Mouse (Mus musculus): ENCODE results near the gene 4930518I15Rik. TPM values are rescaled to one million over a fixed set of nuclear protein-coding genes. Genes with fewer than 3 reads are reported as not detected.

The 4930518I15Rik gene
- polyA plus RNA-seq, 1 experiment from 2014 or later: 7.2 TPM

- Histone ChIP-seq H3K9ac (no peak overlapping the region), H3K4me3 (ENCODE audit: low read depth, low read length) (no peak overlapping the region), H3K4me1 (ENCODE audit: insufficient read depth) (no peaks in the 10 kb centered on the region), H3K27me3 (ENCODE audit: insufficient read depth, low read length) (no peaks in the 10 kb centered on the region), H3K36me3 (ENCODE audit: insufficient read depth) (no peaks in the 10 kb centered on the region), H3K9me3 (ENCODE audit: low read depth, low read length) (no peaks in the 10 kb centered on the region), H3K4me2 (no peak overlapping the region), H3K27ac (ENCODE audit: low read depth) (no peak overlapping the region)
- DNase-seq (no peak), ATAC-seq (ENCODE audit: insufficient read depth) (no peak)
- 46% methylated on average over 4 of the region's 4 CpGs for WGBS
- TF ChIP-seq CTCF (IDR thresholded peaks at IDR 0.05; ENCODE audit: low read depth): no peak
Observed at GRCm38 (mm10) chr2:156899184-156899583, 41.4 kb upstream of the 4930518I15Rik start.

- no peaks in the 10 kb centered on the region for H3K9me3 ChIP-seq (ENCODE audit: low read depth, low read length)
- no peak overlapping the region for H3K4me3 ChIP-seq (ENCODE audit: low read depth, low read length)
- H3K9ac ChIP-seq: no peak overlapping the region
- DNase-seq (no peak), ATAC-seq (ENCODE audit: insufficient read depth) (no peak)
- no peaks in the 10 kb centered on the region for H3K4me1 ChIP-seq (ENCODE audit: insufficient read depth)
- no peaks in the 10 kb centered on the region for H3K27me3 ChIP-seq (ENCODE audit: insufficient read depth, low read length)
- no peak overlapping the region for H3K4me2 ChIP-seq
- no peak for TF ChIP-seq CTCF (IDR thresholded peaks at IDR 0.05; ENCODE audit: low read depth)
- WGBS: 40% methylated on average over 4 of the region's 4 CpGs
- H3K36me3 ChIP-seq (ENCODE audit: insufficient read depth): no peaks in the 10 kb centered on the region
- H3K27ac ChIP-seq (ENCODE audit: low read depth): no peak overlapping the region
Observed at GRCm38 (mm10) chr2:156898374-156898773, 40.6 kb upstream of the 4930518I15Rik start.

- Histone ChIP-seq H3K4me1 (ENCODE audit: insufficient read depth) (no peaks in the 10 kb centered on the region), H3K27ac (ENCODE audit: low read depth) (no peak overlapping the region), H3K9ac (no peak overlapping the region), H3K4me3 (ENCODE audit: low read depth, low read length) (no peak overlapping the region), H3K9me3 (ENCODE audit: low read depth, low read length) (no peaks in the 10 kb centered on the region), H3K36me3 (ENCODE audit: insufficient read depth) (no peaks in the 10 kb centered on the region), H3K4me2 (no peak overlapping the region), H3K27me3 (ENCODE audit: insufficient read depth, low read length) (no peaks in the 10 kb centered on the region)
- 79% methylated on average over 9 of the region's 9 CpGs for WGBS
- no peak for DNase-seq
- no peak for ATAC-seq (ENCODE audit: insufficient read depth)
- TF ChIP-seq CTCF (IDR thresholded peaks at IDR 0.05; ENCODE audit: low read depth): no peak
Observed at GRCm38 (mm10) chr2:156897034-156897433, 39.3 kb upstream of the 4930518I15Rik start.

GRCm38 (mm10) chr2:156896384-156896914, 38.7 kb upstream of the 4930518I15Rik start:
- TF ChIP-seq CTCF (IDR thresholded peaks at IDR 0.05; ENCODE audit: low read depth): no peak
- 49% methylated on average over 9 of the region's 9 CpGs for WGBS
- Histone ChIP-seq H3K9ac (no peak overlapping the region), H3K27me3 (ENCODE audit: insufficient read depth, low read length) (no peaks in the 10 kb centered on the region), H3K27ac (ENCODE audit: low read depth) (no peak overlapping the region), H3K4me2 (no peak overlapping the region), H3K4me3 (ENCODE audit: low read depth, low read length) (no peak overlapping the region), H3K4me1 (ENCODE audit: insufficient read depth) (no peaks in the 10 kb centered on the region), H3K9me3 (ENCODE audit: low read depth, low read length) (no peaks in the 10 kb centered on the region), H3K36me3 (ENCODE audit: insufficient read depth) (no peaks in the 10 kb centered on the region)
- DNase-seq (peak; percentile 38), ATAC-seq (ENCODE audit: insufficient read depth) (no peak)

GRCm38 (mm10) chr2:156894496-156895265, 36.9 kb upstream of the 4930518I15Rik start:
- WGBS: 51% methylated on average over 15 of the region's 15 CpGs
- ATAC-seq (ENCODE audit: insufficient read depth) (no peak), DNase-seq (no peak)
- Histone ChIP-seq H3K9me3 (ENCODE audit: low read depth, low read length) (no peaks in the 10 kb centered on the region), H3K36me3 (ENCODE audit: insufficient read depth) (no peaks in the 10 kb centered on the region), H3K27me3 (ENCODE audit: insufficient read depth, low read length) (no peaks in the 10 kb centered on the region), H3K4me1 (ENCODE audit: insufficient read depth) (no peaks in the 10 kb centered on the region), H3K9ac (no peak overlapping the region), H3K4me3 (ENCODE audit: low read depth, low read length) (no peak overlapping the region), H3K4me2 (no peak overlapping the region), H3K27ac (ENCODE audit: low read depth) (no peak overlapping the region)
- no peak for TF ChIP-seq CTCF (IDR thresholded peaks at IDR 0.05; ENCODE audit: low read depth)

- H3K9ac ChIP-seq: no peak overlapping the region
- no peaks in the 10 kb centered on the region for H3K36me3 ChIP-seq (ENCODE audit: insufficient read depth)
- 66% methylated on average over 6 of the region's 6 CpGs for WGBS
- H3K9me3 ChIP-seq (ENCODE audit: low read depth, low read length): no peaks in the 10 kb centered on the region
- H3K27me3 ChIP-seq (ENCODE audit: insufficient read depth, low read length): no peaks in the 10 kb centered on the region
- H3K4me3 ChIP-seq (ENCODE audit: low read depth, low read length): no peak overlapping the region
- H3K4me1 ChIP-seq (ENCODE audit: insufficient read depth): no peaks in the 10 kb centered on the region
- ATAC-seq (ENCODE audit: insufficient read depth) (no peak), DNase-seq (no peak)
- TF ChIP-seq CTCF (IDR thresholded peaks at IDR 0.05; ENCODE audit: low read depth): no peak
- no peak overlapping the region for H3K27ac ChIP-seq (ENCODE audit: low read depth)
- no peak overlapping the region for H3K4me2 ChIP-seq
Observed at GRCm38 (mm10) chr2:156892821-156893220, 35.1 kb upstream of the 4930518I15Rik start.

GRCm38 (mm10) chr2:156892240-156892639, 34.5 kb upstream of the 4930518I15Rik start:
- Histone ChIP-seq H3K4me3 (ENCODE audit: low read depth, low read length) (no peak overlapping the region), H3K9ac (no peak overlapping the region), H3K27me3 (ENCODE audit: insufficient read depth, low read length) (no peaks in the 10 kb centered on the region), H3K4me1 (ENCODE audit: insufficient read depth) (no peaks in the 10 kb centered on the region), H3K27ac (ENCODE audit: low read depth) (no peak overlapping the region), H3K9me3 (ENCODE audit: low read depth, low read length) (no peaks in the 10 kb centered on the region), H3K36me3 (ENCODE audit: insufficient read depth) (no peaks in the 10 kb centered on the region), H3K4me2 (no peak overlapping the region)
- ATAC-seq (ENCODE audit: insufficient read depth) (no peak), DNase-seq (no peak)
- 27% methylated on average over 3 of the region's 3 CpGs for WGBS
- TF ChIP-seq CTCF (IDR thresholded peaks at IDR 0.05; ENCODE audit: low read depth): no peak

Data from lung, embryonic 14.5 days (tissue).